ENCODE assay signal across 23 mouse cellular contexts in the genomic region with DNA sequence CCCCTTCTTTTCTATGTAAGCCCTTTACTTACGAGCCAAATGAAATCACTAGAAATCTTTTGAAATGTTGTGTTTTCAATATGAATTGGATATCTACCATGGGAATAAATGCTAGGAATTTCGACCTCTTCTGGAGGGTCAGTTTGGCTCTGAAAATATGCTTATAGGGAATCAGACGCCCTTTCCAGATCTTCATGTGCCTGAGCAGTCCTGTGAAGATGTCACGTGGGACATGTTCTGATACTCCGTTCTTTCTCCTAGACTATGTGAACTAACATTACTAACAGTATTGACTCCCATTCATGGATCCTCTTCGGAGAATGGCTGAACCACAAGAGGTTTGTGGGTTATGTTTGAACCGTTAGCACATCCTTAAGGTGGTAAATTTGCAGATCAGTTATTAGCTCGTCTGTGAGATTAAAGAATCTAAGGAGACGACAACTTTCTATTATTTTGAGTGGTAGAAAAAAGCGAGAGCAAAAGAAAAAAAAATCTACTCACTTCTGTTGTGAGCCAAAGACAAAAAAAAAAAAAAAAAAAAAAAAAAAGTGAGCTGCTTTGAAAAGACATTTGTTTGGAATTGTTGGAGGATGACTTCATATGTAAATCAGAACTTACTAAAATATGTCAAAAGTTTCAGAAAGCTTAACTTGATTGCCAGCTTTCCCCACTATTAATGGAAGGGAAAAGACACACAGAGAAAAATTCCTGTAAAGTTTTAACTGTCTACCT.
DNase-seq lines count a peak whose midpoint lies in the region; ATAC-seq and TF ChIP-seq lines count a peak whose summit lies in the region.
"Had no signal": no experiment of that assay in that cellular context is flagged by ENCODE, and none has a peak within 500 bp of the region (broad histone marks: within the 10 kb centered on the region; RNA-seq: fewer than 3 reads in every experiment).

No protein-coding gene starts in this region.

- TF ChIP-seq CTCF in gastrocnemius, adult 2 months (IDR thresholded peaks at IDR 0.05) = no peak
- no peak for TF ChIP-seq CTCF in lung, postnatal 0 days (IDR thresholded peaks at IDR 0.05)
- no peak for TF ChIP-seq CTCF in embryonic fibroblast, embryonic 13.5 days (IDR thresholded peaks at IDR 0.05; ENCODE audit: borderline replicate concordance, insufficient read depth, low read length)

- no peaks in the 10 kb centered on the region for H3K9me3 ChIP-seq in lung, postnatal 0 days (ENCODE audit: low read length)
- H3K9me3 ChIP-seq in forebrain, embryonic 13.5 days (replicated peaks) = no peaks in the 10 kb centered on the region
- H3K9me3 ChIP-seq: heart, embryonic 12.5 days; limb, embryonic 13.5 days; liver, embryonic 12.5 days; lung, embryonic 15.5 days; midbrain, embryonic 10.5 days had no signal

- no peak overlapping the region for H3K9ac ChIP-seq in lung, postnatal 0 days (replicated peaks; ENCODE audit: low read depth)
- H3K9ac ChIP-seq in forebrain, embryonic 13.5 days = no peak overlapping the region
- H3K9ac ChIP-seq: heart, embryonic 12.5 days; limb, embryonic 13.5 days; liver, embryonic 12.5 days; lung, embryonic 15.5 days had no signal

- peak overlapping the region; percentile 61 for H3K27ac ChIP-seq in gastrocnemius, adult 2 months
- H3K27ac ChIP-seq in lung, postnatal 0 days (ENCODE audit: low read length) = no peak overlapping the region
- H3K27ac ChIP-seq in embryonic fibroblast, embryonic 13.5 days (ENCODE audit: insufficient read depth, low read length) = peak overlapping the region; percentile 70; the same call in 1 of the 2 replicates
- H3K27ac ChIP-seq in forebrain, embryonic 13.5 days = no peak overlapping the region
- H3K27ac ChIP-seq: hindbrain, postnatal 0 days; liver, embryonic 12.5 days; midbrain, embryonic 10.5 days had no signal

- no peak overlapping the region for H3K4me3 ChIP-seq in gastrocnemius, adult 2 months
- no peak overlapping the region for H3K4me3 ChIP-seq in lung, postnatal 0 days (ENCODE audit: low read depth, low read length)
- H3K4me3 ChIP-seq in embryonic fibroblast, embryonic 13.5 days (ENCODE audit: insufficient read depth, low read length) = no peak overlapping the region
- no peak overlapping the region for H3K4me3 ChIP-seq in forebrain, embryonic 13.5 days
- H3K4me3 ChIP-seq: heart, embryonic 12.5 days; limb, embryonic 13.5 days; liver, embryonic 12.5 days; lung, embryonic 15.5 days; midbrain, embryonic 10.5 days; myocyte had no signal

- no peaks in the 10 kb centered on the region for H3K27me3 ChIP-seq in lung, postnatal 0 days (replicated peaks; ENCODE audit: insufficient read depth, low read length)
- no peaks in the 10 kb centered on the region for H3K27me3 ChIP-seq in forebrain, embryonic 13.5 days
- H3K27me3 ChIP-seq: heart, embryonic 12.5 days; limb, embryonic 13.5 days; liver, embryonic 12.5 days; lung, embryonic 15.5 days had no signal

- WGBS in lung, postnatal 0 days = 57% methylated on average over 10 of the region's 10 CpGs
- 67% methylated on average over 10 of the region's 10 CpGs for WGBS in forebrain, embryonic 13.5 days

- no peak for DNase-seq in gastrocnemius, adult 2 months
- no peak for DNase-seq in gastrocnemius, adult 18-20 months (ENCODE audit: low spot score)
- peak; percentile 17 for DNase-seq in lung, postnatal 0 days (ENCODE audit: low spot score)
- DNase-seq in lung, postnatal 36 days = no peak
- DNase-seq in adrenal gland, postnatal 10 days = no peak
- no peak for DNase-seq in ovary, adult 18-20 months (ENCODE audit: low spot score)
- DNase-seq: adrenal gland, postnatal 25 days; cerebellum, adult 9-10 months; gastrocnemius, postnatal 14 days; heart, adult 18-20 months; kidney, adult 11 months; kidney, postnatal 10 days had no signal

- intact Hi-C loops in gastrocnemius, adult 2 months (cut with DNase I) = loop anchor here (5.0 kb wide), 1 partner anchor 85 kb away; no protein-coding TSS in a partner anchor

- no peak for ATAC-seq in lung, postnatal 0 days
- no peak for ATAC-seq in forebrain, embryonic 13.5 days
- ATAC-seq: forebrain, embryonic 14.5 days; hindbrain, postnatal 0 days; liver, embryonic 12.5 days; midbrain, embryonic 16.5 days had no signal

- no peak for TF ChIP-seq EP300 in lung, postnatal 0 days (IDR thresholded peaks at IDR 0.05)

- no peaks in the 10 kb centered on the region for H3K36me3 ChIP-seq in lung, postnatal 0 days (ENCODE audit: insufficient read depth, low read length)
- H3K36me3 ChIP-seq in forebrain, embryonic 13.5 days (ENCODE audit: poor library complexity, severe bottlenecking) = no peaks in the 10 kb centered on the region
- H3K36me3 ChIP-seq: heart, embryonic 12.5 days; limb, embryonic 13.5 days; liver, embryonic 12.5 days; lung, embryonic 15.5 days; midbrain, embryonic 10.5 days had no signal

- no peak for TF ChIP-seq POLR2A in embryonic fibroblast, embryonic 13.5 days (IDR thresholded peaks at IDR 0.05; ENCODE audit: low read depth, low read length)

- peaks cover 9% of the 10 kb centered on the region; the same call in 1 of the 2 replicates for H3K4me1 ChIP-seq in lung, postnatal 0 days (ENCODE audit: insufficient read depth, low read depth, low read length)
- H3K4me1 ChIP-seq in embryonic fibroblast, embryonic 13.5 days (ENCODE audit: control insufficient read depth, insufficient read depth, low read length) = peaks cover 17% of the 10 kb centered on the region
- H3K4me1 ChIP-seq in forebrain, embryonic 13.5 days = peaks cover 9% of the 10 kb centered on the region; the same call in 1 of the 2 replicates

- no peak overlapping the region for H3K4me2 ChIP-seq in lung, postnatal 0 days (replicated peaks; ENCODE audit: low read depth, low read length)
- H3K4me2 ChIP-seq in forebrain, embryonic 13.5 days = no peak overlapping the region
- H3K4me2 ChIP-seq: lung, embryonic 15.5 days had no signal

Comparison
In these comparisons a context has a peak if more than half of its experiments do, and no peak if none do; other contexts are left out.
1. H3K27ac ChIP-seq: peak in gastrocnemius, adult 2 months (single experiment) and embryonic fibroblast, embryonic 13.5 days (single experiment); none in lung, postnatal 0 days (single experiment) and forebrain, embryonic 13.5 days (single experiment).